Mouse (Mus musculus) ES-E14 (cell line): ENCODE data around the gene Fosb. TPM values are rescaled to one million over a fixed set of nuclear protein-coding genes. Genes with fewer than 3 reads are reported as not detected.

Experiments
- DNase-seq: peaks from one replicate; pipeline ENCODE4 v3.0.0-alpha.2; 2013; ENCODE audit warnings: low read depth, low spot score
- H3K27ac ChIP-seq: 2 replicates; pipeline ENCODE4 v1.5.1; 2012; ENCODE audit warnings: low read depth, mild to moderate bottlenecking, low read length, moderate library complexity, mixed read lengths; ENCODE audit not compliant: poor library complexity, insufficient read depth, severe bottlenecking
- H3K36me3 ChIP-seq: 2 replicates; pipeline ENCODE4 v1.6.1; 2012; ENCODE audit warnings: mild to moderate bottlenecking, low read length, moderate library complexity, mixed read lengths; ENCODE audit not compliant: control insufficient read depth, poor library complexity, insufficient read depth, severe bottlenecking
- H3K4me1 ChIP-seq, 2 experiments: fragments of 150-350 bp in 1 of 2; sonication (generic) in 1 of 2; 2 replicates each; pipeline ENCODE4 v1.6.1; 2012; ENCODE audit warnings: low read length in 2 of 2, mild to moderate bottlenecking in 1 of 2, mixed read lengths in 1 of 2; ENCODE audit not compliant: control insufficient read depth in 2 of 2, insufficient read depth in 2 of 2, poor library complexity in 1 of 2
- H3K4me3 ChIP-seq, 2 experiments: fragments of 150-350 bp in 1 of 2; sonication (generic) in 1 of 2; 2 replicates each; pipeline ENCODE4 v1.5.1; 2012; ENCODE audit warnings: low read length in 2 of 2, low read depth in 1 of 2, mild to moderate bottlenecking in 1 of 2, mixed read lengths in 1 of 2; ENCODE audit not compliant: insufficient read depth in 1 of 2, poor library complexity in 1 of 2, severe bottlenecking in 1 of 2
- H3K9ac ChIP-seq: 2 replicates; pipeline ENCODE4 v1.6.1; 2012; ENCODE audit warnings: low read depth, mild to moderate bottlenecking, low read length, mixed read lengths; ENCODE audit not compliant: poor library complexity, insufficient read depth, severe bottlenecking
- H3K9me3 ChIP-seq: fragments of 150-350 bp; sonication (generic); 2 replicates; pipeline ENCODE4 v1.6.1; 2012; ENCODE audit warnings: low read depth, mild to moderate bottlenecking, low read length; ENCODE audit not compliant: control insufficient read depth, insufficient read depth
- CHD2 ChIP-seq: IDR thresholded peaks from 2 replicates; pipeline ENCODE4 v1.6.1; 2014; ENCODE audit warnings: mild to moderate bottlenecking, low read depth, low read length, inconsistent platforms
- HCFC1 ChIP-seq: IDR thresholded peaks from 2 replicates; pipeline ENCODE4 v1.6.1; 2012; ENCODE audit warnings: low read length, inconsistent platforms, borderline replicate concordance; ENCODE audit not compliant: insufficient read depth
- MAFK ChIP-seq: IDR thresholded peaks from 2 replicates; pipeline ENCODE4 v1.6.1; 2014; ENCODE audit warnings: mild to moderate bottlenecking, low read depth, low read length, inconsistent platforms; ENCODE audit not compliant: insufficient read depth
- ZC3H11A ChIP-seq: IDR thresholded peaks from 2 replicates; pipeline ENCODE4 v1.6.1; 2012; ENCODE audit warnings: low read depth, mild to moderate bottlenecking, inconsistent platforms, low read length, borderline replicate concordance
- ZNF384 ChIP-seq: IDR thresholded peaks from 2 replicates; pipeline ENCODE4 v1.6.1; 2012; ENCODE audit warnings: low read depth, low read length, inconsistent platforms
- in situ Hi-C, 2 experiments: fragments of 600-800 bp; cut with MboI; formaldehyde crosslinking; loops; one replicate each; pipeline ENCODE4 v1.15.1; 2025; ENCODE audit warnings: low sequenced_read_pairs in 2 of 2, inconsistent platforms in 1 of 2; ENCODE audit not compliant: unreplicated experiment in 2 of 2
- total RNA-seq: library from RNA; depleted of rRNA; stranded (reverse); fragments of 300-350 nt; gene quantifications from 2 replicates; pipeline ENCODE4 v1.2.3, GENCODE M21; 2012

The Fosb gene
- total RNA-seq, 1 experiment: 5.8 TPM

DNA sequence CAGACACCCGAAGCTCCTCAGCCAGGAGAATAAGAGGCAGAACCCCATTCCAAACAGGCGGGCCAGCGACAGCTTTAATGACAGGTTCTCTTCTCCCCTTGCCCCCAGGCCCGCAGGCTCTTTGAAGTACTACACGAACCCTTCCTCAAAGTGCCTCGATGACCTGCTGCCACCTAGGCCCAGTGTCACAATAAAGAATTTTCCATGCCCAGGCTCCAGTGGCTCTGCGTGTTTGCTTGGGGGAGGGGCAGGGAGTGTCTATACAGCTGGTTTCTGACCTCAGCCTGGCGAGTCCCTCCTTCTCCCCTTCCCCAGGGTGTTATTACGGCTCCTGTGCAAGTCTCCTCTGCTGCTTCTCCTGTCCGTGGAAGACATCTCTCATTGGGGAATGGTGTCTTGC is 46.5 kb upstream of the Fosb start:
- Histone ChIP-seq H3K9ac (no peak overlapping the region), H3K4me3 (no peak overlapping the region), H3K36me3 (peaks cover 32% of the 10 kb centered on the region), H3K9me3 (no peaks in the 10 kb centered on the region), H3K4me1 (peaks cover 0 to 12% of the 10 kb centered on the region in 2 experiments; a peak in 2 of 4 replicates), H3K27ac (no peak overlapping the region)
- no peak for DNase-seq
- no peak for TF ChIP-seq MAFK
- no peak for TF ChIP-seq HCFC1
- TF ChIP-seq ZC3H11A: no peak
- TF ChIP-seq CHD2: no peak
- no peak for TF ChIP-seq ZNF384
- in situ Hi-C loops: no loop called here

DNA sequence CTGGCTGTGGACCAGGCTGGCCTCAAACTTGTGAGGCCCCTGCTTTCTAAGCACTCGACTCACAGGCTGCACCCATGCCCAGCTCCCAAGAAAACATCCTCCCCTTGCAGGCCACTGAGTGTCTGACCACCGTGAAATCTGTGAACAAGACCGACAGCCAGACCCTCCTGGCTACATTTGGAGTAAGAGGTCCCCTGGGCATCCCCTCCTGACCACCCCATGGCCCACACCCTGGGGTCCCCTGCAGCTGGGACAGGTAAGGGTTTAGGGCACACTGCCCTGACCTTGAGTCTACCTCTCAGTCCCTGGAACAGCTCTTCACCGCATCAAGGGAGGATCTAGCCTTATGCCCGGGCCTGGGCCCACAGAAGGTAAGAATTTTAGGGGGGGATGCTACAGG is 45.1 kb upstream of the Fosb start:
- no peak for DNase-seq
- no peak overlapping the region for H3K9ac ChIP-seq
- H3K36me3 ChIP-seq: peaks cover 38% of the 10 kb centered on the region
- no peaks in the 10 kb centered on the region for H3K9me3 ChIP-seq
- H3K4me3 ChIP-seq: no peak overlapping the region
- peaks cover 0 to 13% of the 10 kb centered on the region in 2 experiments; a peak in 2 of 4 replicates for H3K4me1 ChIP-seq
- TF ChIP-seq HCFC1 (no peak), MAFK (no peak), ZNF384 (no peak), CHD2 (no peak), ZC3H11A (no peak)
- H3K27ac ChIP-seq: no peak overlapping the region
- in situ Hi-C loops: no loop called here

- no peak overlapping the region for H3K9ac ChIP-seq
- H3K27ac ChIP-seq: no peak overlapping the region
- no peak for TF ChIP-seq ZC3H11A
- TF ChIP-seq CHD2: no peak
- no peak for TF ChIP-seq HCFC1
- no peak for TF ChIP-seq MAFK
- no peak for TF ChIP-seq ZNF384
- no peak overlapping the region for H3K4me3 ChIP-seq
- no peak for DNase-seq
- in situ Hi-C loops: no loop called here
- peaks cover 0 to 18% of the 10 kb centered on the region in 2 experiments; a peak in 2 of 4 replicates for H3K4me1 ChIP-seq
- no peaks in the 10 kb centered on the region for H3K9me3 ChIP-seq
- peaks cover 26% of the 10 kb centered on the region; the same call in 1 of the 2 replicates for H3K36me3 ChIP-seq
Measured at GRCm38 (mm10) chr7:19350221-19350620, 40.4 kb upstream of the Fosb start.

- DNase-seq: no peak
- TF ChIP-seq ZNF384 (no peak), MAFK (no peak), CHD2 (no peak), HCFC1 (no peak), ZC3H11A (no peak)
- Histone ChIP-seq H3K9ac (no peak overlapping the region), H3K27ac (no peak overlapping the region), H3K36me3 (peaks cover 19% of the 10 kb centered on the region; the same call in 1 of the 2 replicates), H3K9me3 (no peaks in the 10 kb centered on the region), H3K4me1 (peaks cover 0 to 20% of the 10 kb centered on the region in 2 experiments; a peak in 2 of 4 replicates), H3K4me3 (no peak overlapping the region)
- in situ Hi-C loops: no loop called here
Measured at GRCm38 (mm10) chr7:19349188-19349915, 39.5 kb upstream of the Fosb start.
